Mouse (Mus musculus) bone marrow, adult 2 months (tissue): ENCODE data around the gene Myh9.

ENCODE experiments used
- CTCF ChIP-seq: fragments of 200-500 bp; IDR thresholded peaks from 2 replicates; pipeline ENCODE4 v1.5.1; 2011; ENCODE audit warnings: low read length, control low read depth; ENCODE audit not compliant: control insufficient read depth, insufficient read depth
- POLR2A ChIP-seq: fragments of 200-500 bp; IDR thresholded peaks from 2 replicates; pipeline ENCODE4 v1.6.1; 2011; ENCODE audit warnings: low read depth, mild to moderate bottlenecking, control low read depth, low read length, borderline replicate concordance; ENCODE audit not compliant: control insufficient read depth

- TF ChIP-seq CTCF (no peak), POLR2A (no peak)
Measured at GRCm38 (mm10) chr15:77880738-77881137, 38.8 kb upstream of the Myh9 start.
